Mouse (Mus musculus) granulocyte monocyte progenitor cell, adult 5-6 weeks (primary cell): Measurements from ENCODE around the gene Olfr463. TPM values are rescaled to one million over a fixed set of nuclear protein-coding genes. Genes with fewer than 3 reads are reported as not detected.

Experiments used
- ATAC-seq: replicated peaks from 2 replicates; pipeline ENCODE4 v1.8.0; 2016; ENCODE audit warnings: mild to moderate bottlenecking, moderate TSS enrichment, inconsistent platforms; ENCODE audit not compliant: poor library complexity, severe bottlenecking
- total RNA-seq, 2 experiments: library from RNA; stranded (forward) in 1 of 2; stranded (reverse) in 1 of 2; fragments of 200-712, 200-1000 nt in 1 of 2; fragments of >200 nt in 1 of 2; fragmentation: Nextera tagmentation in 1 of 2; gene quantifications; 2 replicates each; pipeline ENCODE4 v1.2.3; 2014 to 2017

Olfr463 gene
- total RNA-seq, 2 experiments from 2014 or later: not detected

DNA sequence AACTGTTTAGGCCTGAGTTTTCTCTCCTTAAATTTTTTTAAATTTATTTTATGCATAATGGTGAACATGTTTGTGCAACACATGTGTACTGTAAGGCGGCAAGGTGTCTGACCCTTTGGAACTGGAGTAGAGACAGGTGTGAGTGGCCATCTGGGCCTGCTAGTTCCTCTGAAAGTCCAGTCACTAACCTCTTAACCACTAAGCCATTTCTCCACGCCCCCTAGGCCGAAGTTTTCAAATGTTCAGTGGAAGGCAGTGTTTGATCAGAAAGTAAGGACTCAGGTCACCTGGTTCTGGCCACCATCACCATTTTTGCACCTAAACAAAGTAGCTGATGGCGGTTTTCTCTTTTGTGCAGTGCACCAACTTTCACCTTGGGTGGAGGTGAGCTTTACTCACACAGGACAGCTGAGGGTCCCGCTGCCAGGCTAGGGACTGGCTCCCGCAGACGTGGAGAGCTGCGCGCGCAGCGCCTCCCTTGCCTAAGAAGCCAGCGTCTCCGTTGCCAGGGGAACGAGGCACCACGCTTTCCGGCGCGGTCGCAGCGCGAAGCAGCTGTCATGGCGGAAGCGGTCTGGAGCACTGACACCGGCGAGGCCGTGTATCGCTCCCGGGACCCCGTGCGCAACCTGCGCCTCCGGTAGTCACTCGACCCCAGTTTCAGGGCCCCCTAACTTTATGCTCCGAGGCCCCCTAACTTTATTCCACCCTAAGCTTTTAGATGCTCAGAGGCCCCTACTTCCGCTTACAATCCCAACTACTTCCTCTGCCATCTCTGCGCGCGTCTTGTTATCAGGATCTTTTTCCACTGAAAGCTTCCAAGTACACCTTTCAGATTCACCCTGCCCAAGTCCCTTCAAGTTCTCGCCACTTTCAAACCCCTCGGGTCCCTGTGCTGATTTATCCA lies 44.2 kb downstream of the Olfr463 start, which contains the start of gene Mks1:
Gene Mks1 (plus strand): TSS at position 526 of the 907 bp plus-strand sequence.
- peak; percentile 99 for ATAC-seq

DNA sequence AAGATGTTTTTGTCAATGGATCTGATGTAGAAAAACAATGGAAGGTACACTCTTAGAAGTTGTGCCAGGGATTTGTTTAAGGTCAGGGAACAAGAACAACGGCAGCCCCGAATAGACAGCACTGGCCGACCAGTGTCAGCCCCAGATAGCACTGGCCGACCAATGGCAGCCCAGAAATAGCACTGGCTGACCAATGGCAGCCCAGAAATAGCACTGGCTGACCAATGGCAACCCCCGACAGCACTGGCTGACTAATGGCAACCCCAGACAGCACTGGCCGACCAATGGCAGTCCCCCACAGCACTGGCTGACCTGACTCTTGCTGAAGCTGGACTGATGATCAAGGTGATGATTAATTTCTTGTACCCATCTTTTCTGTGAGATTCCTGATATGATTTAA lies 49.3 kb downstream of the Olfr463 start:
- no peak for ATAC-seq

DNA sequence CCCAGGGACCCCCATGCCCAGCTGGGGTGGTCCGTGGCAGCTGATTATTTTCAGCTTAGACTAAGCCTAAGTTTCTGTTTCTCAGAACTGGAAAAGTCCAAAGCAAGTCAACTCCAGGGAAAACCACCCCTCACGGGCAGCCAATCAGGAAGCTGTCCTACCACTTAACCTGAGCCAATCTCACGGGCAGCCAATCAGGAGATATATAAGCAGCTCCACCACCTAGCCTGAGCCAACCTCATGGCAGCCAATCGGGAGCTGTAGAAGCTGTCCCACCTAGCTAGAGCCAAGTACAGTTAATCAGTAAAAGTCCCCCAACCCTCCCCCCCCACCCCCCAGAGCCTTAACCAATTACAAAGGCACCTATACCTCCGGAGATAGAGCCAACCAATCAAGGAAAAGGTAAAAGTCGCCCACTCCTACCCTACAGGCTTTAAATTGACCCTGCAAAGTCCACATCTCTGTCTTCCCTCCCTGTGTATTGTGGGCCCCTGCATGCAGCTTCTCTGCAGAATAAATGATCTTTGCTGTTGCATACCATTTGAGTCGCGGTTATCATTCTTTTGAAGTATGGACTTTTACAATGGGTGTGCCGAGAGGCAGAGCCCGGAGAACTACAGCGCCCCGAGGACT lies 50.1 kb downstream of the Olfr463 start:
- ATAC-seq: no peak

Other genes starting within 250 kb of the Olfr463 start
- 4.5 and 16.1 TPM in 2 replicates for gene Rnf43, start 234.7 kb downstream of the Olfr463 start, total RNA-seq (2014; fragmentation: Nextera tagmentation)
- gene Rnf43, start 234.7 kb downstream of the Olfr463 start, total RNA-seq (2017): 4.2 and 6.7 TPM in 2 replicates
- gene Supt4a, start 159.8 kb downstream of the Olfr463 start, total RNA-seq (2014; fragmentation: Nextera tagmentation): 130 and 136 TPM in 2 replicates
- 58.6 and 81.1 TPM in 2 replicates for gene Supt4a, start 159.8 kb downstream of the Olfr463 start, total RNA-seq (2017)
- gene Tspoap1, start 136.8 kb downstream of the Olfr463 start, total RNA-seq (2014; fragmentation: Nextera tagmentation): 100 and 132 TPM in 2 replicates
- 51.8 and 56.2 TPM in 2 replicates for gene Tspoap1, start 136.8 kb downstream of the Olfr463 start, total RNA-seq (2017)
- gene Mpo, start 103.8 kb downstream of the Olfr463 start, total RNA-seq (2014; fragmentation: Nextera tagmentation): 13,307 and 13,753 TPM in 2 replicates
- 9,750 and 13,011 TPM in 2 replicates for gene Mpo, start 103.8 kb downstream of the Olfr463 start, total RNA-seq (2017)
- not detected in 2 replicates for gene Lpo, start 69.1 kb downstream of the Olfr463 start, total RNA-seq (2014; fragmentation: Nextera tagmentation)
- gene Lpo, start 69.1 kb downstream of the Olfr463 start, total RNA-seq (2017): not detected in 2 replicates
- gene Mks1, start 44.2 kb downstream of the Olfr463 start, total RNA-seq (2014; fragmentation: Nextera tagmentation): 12.5 and 28.4 TPM in 2 replicates
- gene Mks1, start 44.2 kb downstream of the Olfr463 start, total RNA-seq (2017): 3.7 and 10.9 TPM in 2 replicates
- gene Epx, start 21.9 kb downstream of the Olfr463 start, total RNA-seq (2014; fragmentation: Nextera tagmentation): 0.82 TPM in 1 of 2 replicates, not detected in the other
- gene Epx, start 21.9 kb downstream of the Olfr463 start, total RNA-seq (2017): 4.4 and 4.7 TPM in 2 replicates
- not detected in 2 replicates for gene Olfr462, start 5.1 kb downstream of the Olfr463 start, total RNA-seq (2014; fragmentation: Nextera tagmentation)
- gene Olfr462, start 5.1 kb downstream of the Olfr463 start, total RNA-seq (2017): not detected in 2 replicates
- gene Olfr464, start 23.6 kb upstream of the Olfr463 start, total RNA-seq (2014; fragmentation: Nextera tagmentation): not detected in 2 replicates
- gene Olfr464, start 23.6 kb upstream of the Olfr463 start, total RNA-seq (2017): not detected in 2 replicates
- gene Dynll2, start 90.1 kb upstream of the Olfr463 start, total RNA-seq (2014; fragmentation: Nextera tagmentation): 20.9 and 24.9 TPM in 2 replicates
- gene Dynll2, start 90.1 kb upstream of the Olfr463 start, total RNA-seq (2017): 12.3 and 17.3 TPM in 2 replicates
- gene Srsf1, start 150.0 kb upstream of the Olfr463 start, total RNA-seq (2014; fragmentation: Nextera tagmentation): 195 and 201 TPM in 2 replicates
- gene Srsf1, start 150.0 kb upstream of the Olfr463 start, total RNA-seq (2017): 500 and 715 TPM in 2 replicates
- gene Vezf1, start 170.9 kb upstream of the Olfr463 start, total RNA-seq (2014; fragmentation: Nextera tagmentation): 28.2 and 32.0 TPM in 2 replicates
- 14.3 and 15.8 TPM in 2 replicates for gene Vezf1, start 170.9 kb upstream of the Olfr463 start, total RNA-seq (2017)
- 0.92 and 1.1 TPM in 2 replicates for gene Cuedc1, start 200.7 kb upstream of the Olfr463 start, total RNA-seq (2014; fragmentation: Nextera tagmentation)
- 1.5 and 1.6 TPM in 2 replicates for gene Cuedc1, start 200.7 kb upstream of the Olfr463 start, total RNA-seq (2017)